Mouse (Mus musculus) mouse embryonic stem cell (cell line): Measurements from ENCODE around the gene Sema6d.
"Not testable (repeated sequence)": the region's sequence is repeated elsewhere in the genome, so short reads cannot be mapped to it uniquely, and the experiment has no call there.

Experiments
- in situ Hi-C, 2 experiments: fragments of 300-500 bp; cut with MboI; formaldehyde crosslinking; loops; 1 replicate in 1 of 2; 3 replicates in 1 of 2; pipeline ENCODE4 v1.14.3; 2019 to 2020; ENCODE audit warnings: low sequenced_read_pairs in 2 of 2, low pct_unique_long_range_greater_than_20kb in 1 of 2, mixed read lengths in 1 of 2; ENCODE audit not compliant: unreplicated experiment in 1 of 2

Gene Sema6d

DNA sequence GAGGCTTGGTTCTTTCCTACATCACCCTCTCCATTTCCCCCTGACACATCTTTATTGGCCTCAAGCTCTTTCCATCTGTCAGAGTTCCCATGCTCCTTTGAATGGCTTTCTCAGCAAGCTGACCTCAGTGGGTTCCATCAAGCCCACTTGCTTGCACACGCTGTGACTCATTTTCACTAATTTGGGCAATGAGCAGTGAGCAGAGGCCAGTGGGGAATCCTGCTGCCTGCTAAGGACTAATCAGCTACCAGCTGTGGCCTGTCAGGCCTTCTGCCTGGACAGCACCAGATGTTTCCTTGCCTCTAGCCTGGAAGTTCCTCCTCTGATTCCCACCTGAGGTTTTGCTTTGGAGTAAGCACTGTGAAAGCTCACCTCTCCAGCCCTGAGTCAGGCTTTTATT lies 168.3 kb downstream of the Sema6d start:
- in situ Hi-C loops: no loop called here

DNA sequence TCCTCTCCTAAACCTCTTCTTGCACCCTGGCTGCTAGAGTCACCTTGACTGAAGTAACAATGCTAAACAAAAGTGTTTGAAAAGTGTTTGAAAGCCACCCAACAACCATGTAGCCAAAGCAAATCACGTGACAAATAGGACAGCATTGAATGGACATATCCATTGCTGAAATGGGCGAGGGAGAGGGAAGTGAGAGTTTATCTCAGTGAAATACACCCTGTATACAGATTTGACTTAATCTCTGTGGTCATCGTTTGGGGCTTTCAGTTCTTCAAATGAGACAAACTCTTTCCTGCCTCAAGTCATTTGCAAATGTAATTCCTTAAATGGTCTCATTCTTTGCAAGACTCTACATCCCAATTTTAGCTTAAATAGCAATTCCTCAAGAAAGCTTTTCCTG lies 174.5 kb downstream of the Sema6d start:
- in situ Hi-C loops: no loop called here

DNA sequence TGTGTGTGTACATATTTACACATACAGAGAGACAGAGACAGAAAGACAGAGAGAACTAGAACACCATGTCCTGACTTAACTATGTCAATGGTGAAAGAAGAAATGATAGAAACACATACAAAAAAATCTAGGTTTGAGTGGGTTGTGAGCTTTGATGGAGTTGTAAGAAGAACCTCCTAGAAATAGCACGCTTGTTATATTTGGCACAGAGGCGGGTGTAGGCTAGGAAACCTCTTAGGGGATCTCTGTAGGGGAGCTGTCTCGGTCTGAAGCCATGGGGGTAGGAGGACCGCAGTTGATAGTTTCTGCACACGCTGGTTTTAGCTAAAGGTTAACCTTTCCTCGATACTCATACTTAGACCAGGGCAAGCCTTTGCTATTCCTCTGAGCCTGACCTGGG lies 181.4 kb downstream of the Sema6d start:
- in situ Hi-C loops: no loop called here

DNA sequence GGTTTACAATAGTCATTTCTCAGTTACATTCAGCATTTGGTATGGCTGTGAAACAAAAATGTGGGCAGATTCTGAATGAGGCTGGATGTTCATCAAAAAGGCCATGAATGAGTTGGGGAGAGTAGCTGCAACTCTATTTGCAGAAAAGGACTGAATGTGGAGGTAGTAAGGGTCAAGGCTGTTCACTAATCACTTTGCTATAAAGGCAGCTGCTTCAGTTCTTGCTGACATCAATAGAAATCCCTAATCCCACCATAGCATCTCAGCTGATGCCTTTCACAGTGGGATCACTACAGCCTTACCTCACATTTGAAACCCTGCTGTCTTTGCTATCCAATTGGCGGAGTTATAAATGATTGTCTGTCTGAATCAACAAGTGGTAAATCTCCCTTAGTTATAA lies 187.7 kb downstream of the Sema6d start:
- in situ Hi-C loops: no loop called here

DNA sequence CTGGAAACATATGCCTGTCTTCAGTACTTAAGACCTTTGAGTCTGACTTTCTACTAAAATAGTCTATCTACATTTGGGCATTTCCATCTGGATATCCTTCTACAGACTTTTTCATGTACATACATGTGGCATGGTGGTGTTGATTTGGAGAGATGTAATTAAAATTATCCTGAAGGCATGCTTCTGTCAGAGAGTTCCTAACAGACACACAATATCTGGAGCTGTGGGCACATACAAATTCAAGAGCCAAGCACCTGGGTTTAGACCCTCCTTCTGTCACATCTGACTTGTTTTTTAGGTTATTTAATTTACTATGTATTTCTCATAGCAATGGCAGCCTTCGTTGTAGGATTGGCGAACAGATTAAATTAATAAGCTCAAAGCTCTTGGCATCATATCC lies 195.3 kb downstream of the Sema6d start:
- in situ Hi-C loops: no loop called here

DNA sequence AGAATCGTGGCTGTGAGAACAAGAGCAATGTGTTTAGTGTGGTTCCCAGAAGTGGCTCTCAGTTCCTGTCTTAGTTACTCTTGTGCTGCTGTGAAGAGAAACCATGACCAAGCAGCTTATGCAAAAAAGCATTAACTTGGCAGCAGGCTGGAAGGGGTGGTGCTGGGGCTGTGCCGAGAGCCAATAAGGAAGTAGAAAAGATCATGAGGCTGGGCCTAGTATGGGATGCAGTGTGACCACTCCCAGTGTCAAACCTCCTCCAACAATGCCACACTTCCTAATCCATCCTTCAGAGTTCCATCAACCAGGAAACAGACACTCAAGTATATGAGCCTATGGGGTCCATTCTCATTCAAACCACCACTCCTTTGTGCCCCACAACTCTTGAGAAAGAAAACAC lies 199.6 kb downstream of the Sema6d start:
- in situ Hi-C loops: no loop called here

DNA sequence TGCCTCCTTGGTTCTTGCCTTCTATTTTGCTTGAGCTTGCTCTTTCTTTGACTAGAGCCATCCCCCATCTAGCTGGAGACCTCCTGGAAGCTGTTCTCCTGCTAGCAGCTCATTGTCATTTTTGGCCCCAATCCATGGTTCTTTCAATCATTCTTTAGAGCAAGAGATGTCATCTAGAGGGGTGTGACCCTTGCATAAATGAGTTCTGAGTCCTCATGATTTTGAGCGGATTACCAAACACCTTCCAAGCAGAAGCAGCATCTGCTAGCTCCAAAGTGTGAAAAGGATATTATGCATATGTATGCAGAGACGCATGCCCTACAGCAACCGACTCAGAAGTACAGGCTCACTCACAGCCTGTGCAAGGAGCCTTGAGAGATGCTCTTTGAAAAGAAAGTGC lies 201.4 kb downstream of the Sema6d start:
- in situ Hi-C loops: no loop called here

DNA sequence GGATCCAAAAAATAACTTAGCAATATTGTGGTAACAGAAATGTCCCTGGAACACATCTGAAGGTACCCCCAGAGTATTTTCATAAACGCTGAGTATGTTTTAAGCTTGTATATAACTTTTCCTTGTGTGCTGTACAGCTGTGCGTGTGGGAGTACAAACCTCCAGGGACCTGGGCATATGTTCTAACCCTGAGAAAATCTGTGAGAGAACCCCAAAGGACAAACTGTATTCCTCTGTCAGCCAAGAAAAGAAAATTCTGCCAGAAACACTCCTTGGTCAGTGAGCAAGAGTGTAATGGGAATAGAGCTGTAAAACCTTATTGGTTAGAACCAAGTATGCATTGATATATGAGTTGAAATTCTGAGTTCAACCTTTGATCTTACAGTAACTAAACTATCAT lies 203.8 kb downstream of the Sema6d start:
- in situ Hi-C loops: no loop called here

DNA sequence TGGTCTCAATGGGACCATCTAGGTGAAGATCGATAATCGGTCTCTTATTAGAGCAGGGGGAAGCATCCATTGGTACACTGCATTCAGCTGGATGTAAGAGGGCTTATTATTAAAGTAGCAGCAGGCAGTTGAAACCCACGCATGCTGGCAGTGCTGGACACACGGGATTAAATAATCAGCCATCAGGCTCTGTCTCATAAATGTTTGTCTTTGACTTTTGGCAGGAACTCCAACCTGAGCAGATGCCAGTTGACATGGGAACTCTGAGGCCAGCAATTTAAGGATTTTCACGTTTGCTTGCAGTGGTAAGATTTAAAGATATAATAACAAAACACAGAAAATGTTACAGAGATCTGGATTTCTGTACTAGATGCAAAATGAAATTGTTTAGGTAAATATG lies 208.6 kb downstream of the Sema6d start:
- in situ Hi-C loops: no loop called here

DNA sequence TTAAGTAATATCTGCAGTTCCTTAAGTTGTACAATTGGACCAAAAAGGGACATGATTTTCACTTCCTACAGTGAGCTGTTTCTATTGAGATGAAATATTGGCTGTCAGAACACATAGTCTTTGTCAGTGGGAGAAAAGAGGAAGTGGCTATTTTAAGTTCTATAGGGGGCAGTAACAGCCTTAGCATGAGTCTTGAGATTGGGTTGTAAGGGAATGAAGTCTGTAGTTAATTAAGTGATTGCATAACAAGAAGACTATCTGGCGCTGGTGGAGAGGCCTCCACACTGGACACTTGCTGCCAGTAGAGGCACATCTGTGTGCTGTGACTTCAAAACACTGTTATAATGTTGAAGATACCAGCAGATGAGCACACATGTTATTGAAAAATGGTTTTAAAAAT lies 209.1 kb downstream of the Sema6d start:
- in situ Hi-C loops: no loop called here

DNA sequence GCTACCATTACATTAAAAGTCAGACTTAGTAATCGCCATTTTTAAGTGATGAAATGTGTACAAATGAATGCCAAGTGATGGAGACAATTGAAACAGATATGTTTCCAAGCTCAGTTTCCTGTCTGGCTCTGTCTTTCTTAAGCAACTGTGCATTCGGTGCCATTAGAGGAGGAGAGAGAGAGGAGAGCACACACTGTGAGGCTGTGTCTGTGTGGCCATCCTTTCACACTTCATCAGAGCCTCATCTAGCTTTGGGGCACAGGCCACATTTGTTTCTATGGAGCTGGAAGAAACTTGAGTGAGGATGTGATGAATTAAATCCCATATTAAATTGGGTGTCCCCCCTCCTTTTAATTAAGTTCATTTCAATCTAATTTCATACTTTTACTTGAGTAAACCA lies 218.8 kb downstream of the Sema6d start:
- in situ Hi-C loops: no loop called here

DNA sequence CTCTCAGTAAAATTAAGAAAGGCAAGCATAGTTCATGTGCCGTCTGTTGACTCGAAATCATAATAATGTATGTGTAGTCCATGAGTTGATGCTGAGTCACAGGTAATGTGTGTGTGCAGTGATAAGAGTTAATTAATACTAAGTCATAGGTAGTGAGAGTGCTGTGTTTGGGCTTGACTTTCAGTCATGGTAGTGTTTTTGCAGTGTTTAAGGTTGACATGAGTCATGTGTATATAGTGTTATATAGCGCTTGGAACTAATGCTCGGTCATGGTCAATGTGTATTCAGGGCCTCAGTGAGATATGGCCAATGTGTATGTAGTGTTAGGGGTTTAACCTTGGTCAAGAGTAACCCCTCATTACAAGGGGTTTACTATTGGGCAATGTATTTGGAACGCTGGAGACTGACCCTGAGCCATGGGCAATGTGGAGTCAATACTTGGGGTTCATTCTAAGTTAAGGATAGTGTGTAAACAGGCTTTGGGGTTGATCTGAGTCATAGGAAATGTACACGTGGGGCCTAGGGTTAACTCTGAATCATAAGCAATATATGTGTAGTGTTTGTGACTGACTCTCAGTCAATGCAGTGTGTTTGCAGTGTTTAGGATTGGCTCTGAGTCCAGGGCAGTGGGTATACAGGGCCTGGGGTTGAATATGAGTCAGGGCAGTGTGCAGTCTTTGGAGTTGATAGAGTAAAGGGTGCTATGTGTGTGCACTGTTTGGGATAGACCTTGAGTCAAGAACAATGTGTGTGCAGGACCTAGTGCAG lies 219.8 kb downstream of the Sema6d start:
- in situ Hi-C loops: no loop called here

DNA sequence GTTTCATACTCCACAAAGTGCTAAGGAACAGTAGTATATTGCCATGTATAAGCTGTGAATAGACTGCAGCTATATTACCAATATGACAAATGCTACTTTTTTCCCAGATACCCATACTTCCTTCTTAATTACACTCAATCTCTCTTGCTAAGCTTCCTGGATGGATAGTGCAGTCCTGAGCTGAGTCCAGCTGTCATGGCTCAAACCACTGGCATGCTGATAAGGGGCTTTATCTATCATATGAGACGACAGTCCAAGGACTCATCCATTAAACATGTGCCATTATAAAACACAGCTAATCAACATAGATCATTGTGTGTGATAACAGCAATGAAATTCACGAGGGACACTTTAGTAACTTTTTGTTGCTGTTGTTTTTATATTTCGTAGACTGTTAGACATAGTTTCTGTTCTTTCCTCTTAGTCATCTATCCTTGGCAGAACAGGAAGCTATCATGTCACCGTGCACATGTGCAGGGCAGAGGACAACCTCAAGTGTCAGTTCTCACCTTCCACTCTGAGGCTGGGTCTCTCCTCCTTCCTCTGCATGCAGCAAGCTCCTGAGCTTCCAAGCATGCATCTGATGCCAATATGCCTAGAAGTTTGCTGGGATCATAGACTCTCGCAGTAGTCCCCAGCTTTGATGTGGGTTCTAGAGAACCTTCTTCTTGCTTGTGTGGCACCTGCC lies 232.9 kb downstream of the Sema6d start:
- in situ Hi-C loops: no loop called here

DNA sequence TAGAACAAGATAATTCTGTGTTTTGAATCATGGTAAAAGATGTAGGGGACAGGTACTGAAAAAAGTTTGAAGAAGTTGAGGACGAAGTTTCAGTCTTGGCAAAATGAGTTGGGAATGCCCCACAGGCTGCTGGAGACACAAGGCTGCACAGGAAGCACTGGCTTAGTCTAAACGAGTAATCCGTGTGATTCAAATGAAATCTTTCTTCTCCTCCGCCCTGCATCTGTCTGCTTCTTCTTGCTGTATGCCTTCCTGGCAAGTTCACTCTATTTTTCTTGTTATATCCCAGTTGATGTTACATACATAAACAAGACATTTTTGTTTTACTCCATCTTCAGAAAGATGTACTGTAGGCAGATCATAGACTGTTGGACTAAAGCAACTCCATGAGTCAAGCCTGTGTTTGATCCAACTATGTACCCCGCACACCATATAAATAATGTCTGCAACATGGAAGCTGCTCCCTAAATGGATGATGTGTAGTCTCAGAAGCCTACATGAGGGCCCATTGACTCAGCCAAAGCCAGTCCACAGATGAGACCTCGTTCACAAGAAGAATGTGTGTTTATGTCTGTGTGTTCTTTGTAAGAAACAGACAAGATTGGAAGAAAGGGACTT lies 234.4 kb downstream of the Sema6d start:
- in situ Hi-C loops: no loop called here

DNA sequence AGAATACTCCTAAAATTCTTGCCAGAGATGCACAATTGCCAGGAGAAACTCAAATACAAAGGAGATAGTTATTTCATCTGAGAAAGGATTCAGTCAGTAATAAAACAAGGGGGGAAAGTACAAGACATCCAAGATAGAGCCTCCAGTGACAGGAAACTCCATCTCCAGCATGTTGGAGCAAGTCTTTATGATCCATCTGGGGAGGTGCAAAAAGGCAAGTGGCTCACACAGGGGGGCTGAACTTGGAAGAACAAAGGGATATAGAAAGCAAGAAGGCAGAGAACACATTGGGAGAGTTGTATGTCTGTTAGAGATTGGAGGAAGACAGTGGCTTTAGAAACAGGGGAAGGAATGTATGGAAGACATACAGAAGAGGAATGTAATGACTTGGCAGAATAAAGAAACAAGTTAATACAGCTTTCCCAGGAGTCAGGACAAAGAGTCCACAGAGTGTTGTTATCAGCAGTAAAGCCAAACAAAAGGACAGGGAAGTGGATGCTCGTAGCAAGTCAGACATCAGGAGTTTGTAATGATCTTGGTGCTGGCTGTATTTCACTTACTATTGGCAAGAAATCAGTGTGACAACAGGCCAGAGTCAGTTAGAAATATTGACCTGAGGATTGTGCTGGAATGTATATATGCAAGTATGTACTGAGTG lies 239.8 kb downstream of the Sema6d start:
- in situ Hi-C loops: no loop called here

DNA sequence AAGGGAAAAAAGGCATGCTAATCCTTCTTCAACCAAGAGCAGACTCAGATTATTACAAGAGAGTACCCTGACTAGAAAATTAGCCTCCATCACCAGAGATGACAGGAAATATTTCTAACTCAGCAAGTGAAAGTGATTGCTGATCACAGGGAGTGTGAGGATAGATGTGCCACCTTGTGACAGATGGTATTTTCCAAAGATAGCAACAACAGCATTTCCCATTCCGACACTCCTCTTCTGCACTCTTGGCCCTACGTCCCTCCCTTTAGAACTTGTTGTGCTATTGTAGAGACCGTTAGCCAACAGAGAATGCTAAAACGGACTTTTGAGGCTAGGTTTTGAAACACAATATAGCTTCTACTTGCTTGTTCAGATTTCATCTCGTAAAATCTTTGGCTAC lies 243.1 kb downstream of the Sema6d start:
- in situ Hi-C loops: no loop called here

DNA sequence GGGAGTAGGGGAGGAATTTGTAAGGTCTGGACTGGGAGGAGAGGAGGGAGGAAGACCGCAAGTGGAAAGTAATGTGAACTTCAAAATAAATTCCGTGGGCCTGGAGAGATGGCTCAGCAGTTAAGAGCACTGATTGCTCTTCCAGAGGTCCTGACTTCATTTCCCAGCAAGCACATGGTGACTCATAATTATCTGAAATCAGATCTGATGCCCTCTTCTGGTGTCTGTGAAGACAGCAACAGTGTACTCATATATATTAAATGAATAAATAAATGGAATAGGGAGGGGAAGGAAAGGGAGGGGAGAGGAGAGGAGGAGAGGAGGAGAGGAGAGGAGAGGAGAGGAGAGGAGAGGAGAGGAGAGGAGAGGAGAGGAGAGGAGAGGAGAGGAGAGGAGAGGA lies 244.9 kb downstream of the Sema6d start:
- in situ Hi-C loops: not testable (repeated sequence)

DNA sequence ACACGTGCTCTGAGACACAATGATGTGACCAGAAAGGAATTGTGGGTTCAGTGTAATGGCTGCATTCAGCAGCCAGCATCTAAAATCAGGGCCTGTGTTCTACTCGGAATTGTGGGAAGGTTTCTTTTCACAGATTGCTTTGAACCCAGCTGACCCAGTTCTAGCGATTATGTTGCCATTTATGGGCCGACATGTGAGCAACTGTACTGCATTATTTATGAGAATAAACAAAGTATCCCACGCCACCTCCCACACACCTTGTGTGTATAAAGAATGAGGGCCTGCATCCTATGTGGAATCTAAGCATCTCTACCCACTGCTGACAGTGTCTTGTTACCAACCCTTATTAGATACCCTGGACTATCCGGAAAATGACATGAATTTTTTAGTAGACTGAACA lies 248.5 kb downstream of the Sema6d start:
- in situ Hi-C loops: no loop called here

DNA sequence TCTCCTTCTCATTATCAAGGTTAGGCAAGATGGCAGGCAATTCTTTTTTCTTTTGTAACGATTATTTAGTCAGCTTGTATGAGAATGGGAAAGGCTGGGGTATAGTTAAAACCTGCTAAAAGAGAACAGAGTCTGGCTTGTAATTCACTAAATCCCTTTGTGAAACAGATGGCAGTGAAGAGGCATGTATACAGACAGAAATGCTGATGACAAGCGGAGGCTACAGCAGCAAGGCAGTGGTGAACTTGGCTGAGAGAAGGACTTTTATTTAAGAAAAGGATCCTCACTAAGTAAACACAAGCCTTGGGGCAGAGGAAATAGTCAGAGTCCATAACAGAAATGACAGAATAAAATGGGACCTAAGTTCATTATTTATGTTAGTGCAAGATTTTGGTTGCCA lies 264.4 kb downstream of the Sema6d start:
- in situ Hi-C loops: no loop called here
